Mouse (Mus musculus): ENCODE data around the gene H2-Eb2. TPM values are rescaled to one million over a fixed set of nuclear protein-coding genes. Genes with fewer than 3 reads are reported as not detected.

Gene H2-Eb2
- polyA plus RNA-seq, 1 experiment from 2014 or later = not detected

GRCm38 (mm10) chr17:34294249-34294648 lies 31.2 kb upstream of the H2-Eb2 start:
- WGBS = 68% methylated on average over 4 of the region's 4 CpGs
- no peak for ATAC-seq (ENCODE audit: insufficient number of reproducible peaks, low FRiP score, low TSS enrichment, low read depth)
- Histone ChIP-seq H3K9me3 (no peaks in the 10 kb centered on the region), H3K4me1 (peaks cover 5% of the 10 kb centered on the region; the same call in 1 of the 2 replicates), H3K27me3 (no peaks in the 10 kb centered on the region), H3K9ac (no peak overlapping the region), H3K36me3 (no peaks in the 10 kb centered on the region), H3K4me3 (no peak overlapping the region), H3K27ac (no peak overlapping the region), H3K4me2 (no peak overlapping the region)

DNA sequence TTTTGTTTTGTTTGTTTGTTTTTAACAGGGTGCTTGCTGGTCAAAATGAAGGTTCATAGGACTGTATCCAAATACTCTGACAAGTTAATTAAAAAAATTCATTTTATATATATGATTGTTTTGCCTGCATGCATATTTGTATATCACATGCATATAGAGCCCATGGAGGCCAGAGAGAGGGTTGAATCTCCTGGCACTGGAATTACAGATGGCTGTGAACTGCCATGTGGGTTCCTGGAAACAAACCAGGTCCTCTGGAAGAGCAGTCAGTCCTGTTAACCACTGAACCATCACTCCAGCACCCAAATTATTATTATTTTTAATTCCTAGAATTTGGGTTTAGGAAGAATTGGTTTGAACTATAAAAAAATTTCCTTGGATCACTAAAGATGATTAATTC lies 30.2 kb upstream of the H2-Eb2 start:
- Histone ChIP-seq H3K9me3 (no peaks in the 10 kb centered on the region), H3K4me1 (peaks cover 5% of the 10 kb centered on the region; the same call in 1 of the 2 replicates), H3K9ac (no peak overlapping the region), H3K4me2 (no peak overlapping the region), H3K27me3 (no peaks in the 10 kb centered on the region), H3K4me3 (no peak overlapping the region), H3K36me3 (no peaks in the 10 kb centered on the region), H3K27ac (no peak overlapping the region)
- ATAC-seq (ENCODE audit: insufficient number of reproducible peaks, low FRiP score, low TSS enrichment, low read depth) = no peak

- Histone ChIP-seq H3K4me3 (peak overlapping the region; percentile 35), H3K9me3 (no peaks in the 10 kb centered on the region), H3K4me1 (peaks cover 5% of the 10 kb centered on the region; the same call in 1 of the 2 replicates), H3K9ac (no peak overlapping the region), H3K27ac (no peak overlapping the region), H3K36me3 (no peaks in the 10 kb centered on the region), H3K4me2 (peak overlapping the region; percentile 55), H3K27me3 (no peaks in the 10 kb centered on the region)
- no peak for ATAC-seq (ENCODE audit: insufficient number of reproducible peaks, low FRiP score, low TSS enrichment, low read depth)
- WGBS = 23% methylated on average over 23 of the region's 23 CpGs
Observed at GRCm38 (mm10) chr17:34295891-34296794, 29.3 kb upstream of the H2-Eb2 start.

DNA sequence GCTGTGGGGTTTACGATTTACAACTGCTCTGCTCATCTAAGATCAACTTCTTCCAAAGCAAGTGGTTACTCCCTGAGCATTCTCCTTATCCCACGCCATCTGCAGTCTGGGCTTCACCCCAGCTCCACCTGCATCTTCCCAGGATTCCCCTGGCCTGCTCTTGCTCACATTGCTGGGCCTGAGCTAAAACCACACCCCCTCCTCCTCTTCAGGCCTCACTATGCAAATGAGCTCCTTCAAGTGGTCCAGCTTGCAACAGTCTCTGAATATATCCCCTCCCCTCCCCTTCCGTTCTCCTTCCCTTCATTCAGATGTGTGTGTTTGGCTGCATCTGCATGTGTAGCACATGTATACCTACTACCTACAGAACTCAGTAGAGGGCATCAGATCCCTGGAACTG lies 26.1 kb upstream of the H2-Eb2 start:
- ATAC-seq (ENCODE audit: insufficient number of reproducible peaks, low FRiP score, low TSS enrichment, low read depth) = no peak
- Histone ChIP-seq H3K9me3 (no peaks in the 10 kb centered on the region), H3K27me3 (no peaks in the 10 kb centered on the region), H3K9ac (no peak overlapping the region), H3K27ac (no peak overlapping the region), H3K4me2 (no peak overlapping the region), H3K4me1 (peaks cover 5% of the 10 kb centered on the region; the same call in 1 of the 2 replicates), H3K36me3 (no peaks in the 10 kb centered on the region), H3K4me3 (no peak overlapping the region)
- WGBS = 58% methylated on average over 3 of the region's 3 CpGs

GRCm38 (mm10) chr17:34300071-34300470 lies 25.4 kb upstream of the H2-Eb2 start:
- Histone ChIP-seq H3K4me1 (peaks cover 5% of the 10 kb centered on the region; the same call in 1 of the 2 replicates), H3K36me3 (no peaks in the 10 kb centered on the region), H3K4me3 (no peak overlapping the region), H3K27ac (no peak overlapping the region), H3K4me2 (no peak overlapping the region), H3K9me3 (no peaks in the 10 kb centered on the region), H3K9ac (no peak overlapping the region), H3K27me3 (no peaks in the 10 kb centered on the region)
- 87% methylated on average over 8 of the region's 8 CpGs for WGBS
- ATAC-seq (ENCODE audit: insufficient number of reproducible peaks, low FRiP score, low TSS enrichment, low read depth) = no peak

GRCm38 (mm10) chr17:34300691-34301566 lies 24.5 kb upstream of the H2-Eb2 start:
- no peak overlapping the region for H3K4me2 ChIP-seq
- no peaks in the 10 kb centered on the region for H3K27me3 ChIP-seq
- no peak overlapping the region for H3K4me3 ChIP-seq
- no peak for ATAC-seq (ENCODE audit: insufficient number of reproducible peaks, low FRiP score, low TSS enrichment, low read depth)
- H3K27ac ChIP-seq = no peak overlapping the region
- H3K4me1 ChIP-seq = peaks cover 3% of the 10 kb centered on the region; the same call in 1 of the 2 replicates
- H3K9ac ChIP-seq = no peak overlapping the region
- H3K9me3 ChIP-seq = no peaks in the 10 kb centered on the region
- 72% methylated on average over 23 of the region's 23 CpGs for WGBS
- no peaks in the 10 kb centered on the region for H3K36me3 ChIP-seq

DNA sequence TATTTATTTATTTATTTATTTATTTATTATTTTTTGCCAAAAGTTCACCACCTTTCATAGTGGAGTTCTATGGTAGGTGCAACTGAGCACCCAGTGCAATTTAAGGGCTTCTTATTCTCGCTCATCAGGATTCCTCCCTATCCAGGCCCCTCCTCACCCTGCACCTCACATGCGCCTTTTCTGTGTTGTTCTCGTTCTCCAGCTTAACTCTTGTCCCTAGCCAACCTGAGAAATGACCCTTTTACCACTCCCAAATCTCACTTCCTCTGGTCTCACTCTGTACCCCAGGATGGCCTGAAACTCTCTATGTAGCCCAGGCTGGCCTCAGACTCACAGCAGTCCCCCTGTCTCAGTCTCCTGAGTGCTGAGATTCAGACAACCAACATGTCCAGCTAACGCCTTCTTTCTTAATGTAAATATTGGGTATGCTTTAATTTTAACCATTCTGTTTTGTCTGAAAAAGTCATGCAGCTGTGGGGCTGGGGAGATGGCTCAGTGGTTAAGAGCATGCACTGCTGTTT lies 23.7 kb upstream of the H2-Eb2 start:
- WGBS = 86% methylated on average over 4 of the region's 4 CpGs
- Histone ChIP-seq H3K9ac (no peak overlapping the region), H3K4me2 (no peak overlapping the region), H3K27ac (no peak overlapping the region), H3K36me3 (no peaks in the 10 kb centered on the region), H3K4me3 (no peak overlapping the region), H3K27me3 (no peaks in the 10 kb centered on the region), H3K4me1 (no peaks in the 10 kb centered on the region), H3K9me3 (no peaks in the 10 kb centered on the region)
- no peak for ATAC-seq (ENCODE audit: insufficient number of reproducible peaks, low FRiP score, low TSS enrichment, low read depth)

DNA sequence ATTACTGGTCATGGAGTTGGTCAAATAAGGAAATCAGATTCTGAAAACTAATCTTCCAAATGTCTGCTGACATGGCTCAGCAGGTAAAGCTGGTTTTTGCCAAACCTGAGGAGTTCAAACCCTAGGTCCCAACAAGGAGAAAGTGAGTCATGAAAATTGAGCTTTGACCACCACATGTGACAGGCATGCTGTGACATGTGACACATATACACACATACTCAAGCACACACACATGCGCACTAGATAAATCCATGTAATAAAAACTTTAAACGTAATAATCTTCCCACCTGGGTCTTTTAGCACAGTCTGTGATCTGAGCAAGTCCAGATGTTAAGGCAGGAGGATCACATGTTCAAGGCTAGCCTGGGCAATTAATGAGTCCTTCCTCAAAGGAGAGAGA lies 21.7 kb upstream of the H2-Eb2 start:
- Histone ChIP-seq H3K27me3 (0 out of 2 replicates have a peak, but pooled peaks cover 4% of the 10 kb centered on the region), H3K9ac (no peak overlapping the region), H3K4me2 (no peak overlapping the region), H3K27ac (no peak overlapping the region), H3K4me1 (no peaks in the 10 kb centered on the region), H3K36me3 (no peaks in the 10 kb centered on the region), H3K4me3 (no peak overlapping the region), H3K9me3 (no peaks in the 10 kb centered on the region)
- WGBS = 60% methylated on average over 2 of the region's 2 CpGs
- no peak for ATAC-seq (ENCODE audit: insufficient number of reproducible peaks, low FRiP score, low TSS enrichment, low read depth)

GRCm38 (mm10) chr17:34304751-34305150 lies 20.7 kb upstream of the H2-Eb2 start:
- WGBS = 8% methylated on average over 4 of the region's 4 CpGs
- no peak overlapping the region for H3K27ac ChIP-seq
- no peak for ATAC-seq (ENCODE audit: insufficient number of reproducible peaks, low FRiP score, low TSS enrichment, low read depth)

GRCm38 (mm10) chr17:34305380-34306030 lies 20.0 kb upstream of the H2-Eb2 start, which contains the start of gene H2-Eb1:
Gene H2-Eb1, plus strand, starts transcription at chr17:34305867.
- ATAC-seq (ENCODE audit: insufficient number of reproducible peaks, low FRiP score, low TSS enrichment, low read depth) = peak; percentile 80
- Histone ChIP-seq H3K4me2 (no peak within 1 kb of the TSS), H3K36me3 (no peaks in the 10 kb centered on the region), H3K4me3 (no peak within 1 kb of the TSS), H3K9ac (no peak within 1 kb of the TSS), H3K4me1 (0 out of 2 replicates have a peak, but pooled peaks cover 4% of the 10 kb centered on the region), H3K27me3 (0 out of 2 replicates have a peak, but pooled peaks cover 4% of the 10 kb centered on the region), H3K27ac (no peak within 1 kb of the TSS), H3K9me3 (no peaks in the 10 kb centered on the region)

More at GRCm38 (mm10) chr17:34304751-34305150, 20.7 kb upstream of the H2-Eb2 start:
- Histone ChIP-seq H3K36me3 (no peaks in the 10 kb centered on the region), H3K9me3 (no peaks in the 10 kb centered on the region), H3K4me2 (no peak overlapping the region), H3K27me3 (0 out of 2 replicates have a peak, but pooled peaks cover 4% of the 10 kb centered on the region), H3K4me1 (0 out of 2 replicates have a peak, but pooled peaks cover under 1% of the 10 kb centered on the region), H3K9ac (no peak overlapping the region), H3K4me3 (no peak overlapping the region)

- Histone ChIP-seq H3K4me1 (0 out of 2 replicates have a peak, but pooled peaks cover 4% of the 10 kb centered on the region), H3K36me3 (no peaks in the 10 kb centered on the region), H3K27ac (no peak overlapping the region), H3K4me3 (no peak overlapping the region), H3K9me3 (no peaks in the 10 kb centered on the region), H3K9ac (no peak overlapping the region), H3K4me2 (no peak overlapping the region), H3K27me3 (0 out of 2 replicates have a peak, but pooled peaks cover 4% of the 10 kb centered on the region)
- no peak for ATAC-seq (ENCODE audit: insufficient number of reproducible peaks, low FRiP score, low TSS enrichment, low read depth)
- WGBS = 86% methylated on average over 2 of the region's 2 CpGs
Observed at GRCm38 (mm10) chr17:34306407-34306806, 19.1 kb upstream of the H2-Eb2 start.
